Mouse (Mus musculus): ENCODE results near the gene Relb. TPM values are rescaled to one million over a fixed set of nuclear protein-coding genes. Genes with fewer than 3 reads are reported as not detected.
A peak's percentile ranks its signal among the peaks of the same experiment; 100 is the strongest.

Relb gene
- total and polyA plus RNA-seq, 3 experiments = 44.0 to 59.6 (median 58.1) TPM

- no peaks in the 10 kb centered on the region for H3K79me2 ChIP-seq (replicated peaks; ENCODE audit: control insufficient read depth, extremely low read depth, insufficient read depth, poor library complexity, severe bottlenecking)
- TF ChIP-seq MAZ (IDR thresholded peaks at IDR 0.05; ENCODE audit: low read depth, low read length) (no peak), RAD21 (IDR thresholded peaks at IDR 0.05; ENCODE audit: low read depth, low read length) (peak; percentile 75), HCFC1 (IDR thresholded peaks at IDR 0.05; ENCODE audit: low read depth, low read length) (no peak), SMC3 (IDR thresholded peaks at IDR 0.05; ENCODE audit: low read depth, low read length) (peak; percentile 63), CTCF (conservative IDR thresholded peaks at IDR 0.05 in 1 of 2, IDR thresholded peaks at IDR 0.05 in 1 of 2; ENCODE audit: low read depth in 2 of 2, low read length in 2 of 2) (peak; percentile 84 to 86)
- no peak overlapping the region for H3K4me2 ChIP-seq (ENCODE audit: insufficient read depth, low read depth, poor library complexity, severe bottlenecking)
- no peaks in the 10 kb centered on the region for H3K9me3 ChIP-seq (replicated peaks; ENCODE audit: low read length)
- H3K27me3 ChIP-seq (replicated peaks) = no peaks in the 10 kb centered on the region
- H3K4me1 ChIP-seq (ENCODE audit: control insufficient read depth in 1 of 2, insufficient read depth in 2 of 2) = peaks cover 0 to 15% of the 10 kb centered on the region in 2 experiments; a peak in 2 of 4 replicates
- H3K36me3 ChIP-seq (replicated peaks in 1 of 2; ENCODE audit: control insufficient read depth in 1 of 2, insufficient read depth in 1 of 2, low read length in 1 of 2) = peaks cover 92 to 99% of the 10 kb centered on the region in 2 experiments
- H3K9ac ChIP-seq (ENCODE audit: insufficient read depth, low read depth) = no peak overlapping the region
- dilution Hi-C loops (cut with MboI; ENCODE audit: extremely low pct_ligation_motif_present, extremely low pct_unique_long_range_greater_than_20kb, low sequenced_read_pairs) (no loop called here), in situ Hi-C loops (cut with MboI; ENCODE audit: low pct_ligation_motif_present, low pct_unique_long_range_greater_than_20kb, low sequenced_read_pairs) (no loop called here)
- H3K4me3 ChIP-seq (replicated peaks in 1 of 3; ENCODE audit: low read depth in 2 of 3, low read length in 2 of 3, poor library complexity in 1 of 3) = no peak overlapping the region
- peak; percentile 89 for DNase-seq (ENCODE audit: extremely low read depth)
- 0 out of 2 replicates have a peak overlapping the region, but pooled peaks have one; percentile 14 for H3K27ac ChIP-seq (ENCODE audit: insufficient read depth, low read depth)
Measured at GRCm38 (mm10) chr7:19589917-19590316, 39.3 kb downstream of the Relb start.

GRCm38 (mm10) chr7:19589207-19589606 lies 40.0 kb downstream of the Relb start:
- TF ChIP-seq CTCF (conservative IDR thresholded peaks at IDR 0.05 in 1 of 2, IDR thresholded peaks at IDR 0.05 in 1 of 2; ENCODE audit: low read depth in 2 of 2, low read length in 2 of 2) = peak in 1 of 2 experiments; percentile 81; a peak in 3 of 4 replicates
- no peak for TF ChIP-seq E2F4 (IDR thresholded peaks at IDR 0.05; ENCODE audit: insufficient replicate concordance, low read depth, low read length)
- TF ChIP-seq SMC3 (IDR thresholded peaks at IDR 0.05; ENCODE audit: low read depth, low read length) = peak; percentile 71
- TF ChIP-seq CHD1 (IDR thresholded peaks at IDR 0.05; ENCODE audit: low read depth, low read length) = no peak
- TF ChIP-seq USF1 (IDR thresholded peaks at IDR 0.05; ENCODE audit: low read depth, low read length) = no peak
- no peak for TF ChIP-seq SIN3A (IDR thresholded peaks at IDR 0.05; ENCODE audit: low read length)
- TF ChIP-seq GABPA (IDR thresholded peaks at IDR 0.05; ENCODE audit: insufficient replicate concordance, low read depth, low read length) = no peak
- 0 out of 2 replicates have a peak, but pooled peaks have one; percentile 33 for TF ChIP-seq IRF4 (IDR thresholded peaks at IDR 0.05; ENCODE audit: low read depth, low read length)
- TF ChIP-seq POLR2A (IDR thresholded peaks at IDR 0.05; ENCODE audit: low read depth, low read length) = no peak
- TF ChIP-seq MEF2A (IDR thresholded peaks at IDR 0.05; ENCODE audit: borderline replicate concordance, low read depth, low read length) = peak; percentile 76
- no peak for TF ChIP-seq ZKSCAN1 (IDR thresholded peaks at IDR 0.05; ENCODE audit: borderline replicate concordance, low read depth, low read length)
- no peak for TF ChIP-seq MAX (IDR thresholded peaks at IDR 0.05; ENCODE audit: low read length)
- TF ChIP-seq RAD21 (IDR thresholded peaks at IDR 0.05; ENCODE audit: low read depth, low read length) = peak; percentile 57
- peak; percentile 56; the same call in 1 of the 2 replicates for TF ChIP-seq MYC (IDR thresholded peaks at IDR 0.05; ENCODE audit: low read depth, low read length)
- peak; percentile 75 for DNase-seq (ENCODE audit: extremely low read depth)
- H3K4me1 ChIP-seq (ENCODE audit: control insufficient read depth in 1 of 2, insufficient read depth in 2 of 2) = peaks cover 0 to 15% of the 10 kb centered on the region in 2 experiments; a peak in 2 of 4 replicates

More at GRCm38 (mm10) chr7:19589207-19589606, 40.0 kb downstream of the Relb start:
- Histone ChIP-seq H3K27ac (ENCODE audit: insufficient read depth, low read depth) (no peak overlapping the region), H3K4me2 (ENCODE audit: insufficient read depth, low read depth, poor library complexity, severe bottlenecking) (no peak overlapping the region), H3K4me3 (replicated peaks in 1 of 3; ENCODE audit: low read depth in 2 of 3, low read length in 2 of 3, poor library complexity in 1 of 3) (no peak overlapping the region), H3K79me2 (replicated peaks; ENCODE audit: control insufficient read depth, extremely low read depth, insufficient read depth, poor library complexity, severe bottlenecking) (no peaks in the 10 kb centered on the region), H3K9ac (ENCODE audit: insufficient read depth, low read depth) (no peak overlapping the region), H3K27me3 (replicated peaks) (no peaks in the 10 kb centered on the region), H3K36me3 (replicated peaks in 1 of 2; ENCODE audit: control insufficient read depth in 1 of 2, insufficient read depth in 1 of 2, low read length in 1 of 2) (peaks cover 94 to 100% of the 10 kb centered on the region in 2 experiments), H3K9me3 (replicated peaks; ENCODE audit: low read length) (no peaks in the 10 kb centered on the region)
- dilution Hi-C loops (cut with MboI; ENCODE audit: extremely low pct_ligation_motif_present, extremely low pct_unique_long_range_greater_than_20kb, low sequenced_read_pairs) (no loop called here), in situ Hi-C loops (cut with MboI; ENCODE audit: low pct_ligation_motif_present, low pct_unique_long_range_greater_than_20kb, low sequenced_read_pairs) (no loop called here)
